Mouse (Mus musculus): ENCODE measurements around the gene Gja5. TPM values are rescaled to one million over a fixed set of nuclear protein-coding genes. Genes with fewer than 3 reads are reported as not detected.
A peak's percentile ranks its signal among the peaks of the same experiment; 100 is the strongest.

Gene Gja5
- polyA plus RNA-seq, 1 experiment from 2014 or later, result 113 TPM

DNA sequence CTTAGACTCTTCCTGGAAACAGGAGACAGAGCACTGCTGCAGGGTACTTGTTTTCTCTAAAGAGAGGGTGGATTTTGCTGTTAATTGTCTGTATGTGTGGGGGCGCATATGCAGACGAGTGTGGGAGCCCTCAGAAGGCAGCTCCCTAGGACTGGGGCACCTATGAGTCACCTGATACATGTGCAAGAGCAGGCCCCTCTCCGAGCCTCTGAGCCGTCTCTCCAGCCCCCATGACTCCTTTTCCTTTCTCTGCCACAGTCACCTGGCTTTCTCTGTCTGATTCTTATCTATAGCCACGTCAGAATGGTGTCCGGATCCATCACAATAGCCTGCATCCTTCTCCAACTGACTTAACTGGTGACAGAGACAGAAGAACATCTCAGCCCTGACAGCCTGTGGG, 22.9 kb upstream of the Gja5 start:
- no peaks in the 10 kb centered on the region for H3K27me3 ChIP-seq (replicated peaks)
- no peak overlapping the region for H3K4me2 ChIP-seq
- H3K4me1 ChIP-seq, result no peaks in the 10 kb centered on the region
- H3K27ac ChIP-seq (replicated peaks), result no peak overlapping the region
- ATAC-seq (ENCODE audit: extremely low read depth, insufficient number of reproducible peaks, low FRiP score, low TSS enrichment), result no peak
- no peak overlapping the region for H3K9ac ChIP-seq
- 73% methylated on average over 6 of the region's 6 CpGs for WGBS
- no peaks in the 10 kb centered on the region for H3K9me3 ChIP-seq
- peaks cover 66% of the 10 kb centered on the region for H3K36me3 ChIP-seq
- no peak overlapping the region for H3K4me3 ChIP-seq

DNA sequence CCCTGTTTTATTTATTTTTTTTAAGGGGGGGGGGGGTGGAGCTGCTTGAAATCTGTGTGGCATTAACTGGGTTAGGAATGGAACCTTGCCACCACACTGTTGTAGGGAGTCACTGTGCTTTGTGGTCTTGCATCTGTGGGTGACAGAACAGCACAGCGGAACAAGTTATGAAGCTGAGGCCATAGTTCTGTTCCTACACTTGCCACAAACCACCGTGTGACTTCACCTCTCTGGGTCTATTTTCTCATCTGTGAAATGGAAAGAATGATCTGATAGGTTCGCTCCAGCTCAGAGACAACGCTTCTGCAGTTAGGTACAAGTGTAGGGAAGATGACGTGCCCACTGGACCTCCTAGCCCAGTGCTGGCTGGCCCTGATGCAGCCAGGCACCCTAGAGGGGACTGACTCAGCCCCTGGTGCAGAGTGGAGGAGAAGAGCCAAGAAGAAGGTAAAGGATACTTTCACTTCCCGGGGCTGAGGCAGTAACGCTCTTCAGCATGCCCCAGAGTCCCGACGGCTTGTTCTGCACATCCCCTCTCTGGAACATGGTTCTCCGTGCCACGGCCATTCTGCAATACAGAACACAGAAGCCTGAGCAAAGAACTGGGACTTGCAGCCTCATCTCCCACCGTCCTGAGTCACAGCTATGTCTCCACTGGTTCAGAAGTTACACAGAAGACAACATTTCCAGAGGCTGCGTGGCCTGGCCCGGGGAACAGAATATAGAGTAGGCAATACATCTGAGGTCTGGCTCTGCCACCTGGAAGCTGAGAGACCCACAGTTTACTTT, 22.2 kb upstream of the Gja5 start:
- Histone ChIP-seq H3K4me2 (no peak overlapping the region), H3K9ac (no peak overlapping the region), H3K36me3 (peaks cover 68% of the 10 kb centered on the region), H3K27ac (replicated peaks) (no peak overlapping the region), H3K9me3 (no peaks in the 10 kb centered on the region), H3K4me3 (no peak overlapping the region), H3K4me1 (no peaks in the 10 kb centered on the region), H3K27me3 (replicated peaks) (no peaks in the 10 kb centered on the region)
- 92% methylated on average over 14 of the region's 14 CpGs for WGBS
- no peak for ATAC-seq (ENCODE audit: extremely low read depth, insufficient number of reproducible peaks, low FRiP score, low TSS enrichment)

DNA sequence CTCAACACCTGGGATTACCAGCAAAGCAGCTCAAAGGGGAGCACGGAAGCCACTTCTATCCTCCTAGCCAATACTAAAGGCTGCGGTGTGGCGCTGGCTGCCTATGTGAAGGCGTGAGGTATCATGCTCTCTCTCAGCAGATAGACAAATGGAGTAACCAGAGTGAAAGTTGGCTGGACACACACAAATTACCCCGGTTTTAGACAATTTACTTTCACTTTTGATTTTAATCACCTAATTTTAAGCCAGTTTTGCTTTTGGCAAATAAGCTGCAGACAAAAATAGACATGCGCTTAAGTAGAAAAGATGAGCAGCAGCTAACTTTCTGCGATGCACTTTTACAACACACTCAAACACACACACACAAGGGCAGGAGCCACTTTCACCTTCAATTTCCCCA, 20.8 kb upstream of the Gja5 start:
- 90% methylated on average over 7 of the region's 7 CpGs for WGBS
- H3K4me3 ChIP-seq, result no peak overlapping the region
- no peaks in the 10 kb centered on the region for H3K4me1 ChIP-seq
- H3K4me2 ChIP-seq, result no peak overlapping the region
- peaks cover 71% of the 10 kb centered on the region for H3K36me3 ChIP-seq
- ATAC-seq (ENCODE audit: extremely low read depth, insufficient number of reproducible peaks, low FRiP score, low TSS enrichment), result no peak
- H3K27me3 ChIP-seq (replicated peaks), result no peaks in the 10 kb centered on the region
- no peak overlapping the region for H3K9ac ChIP-seq
- no peaks in the 10 kb centered on the region for H3K9me3 ChIP-seq
- no peak overlapping the region for H3K27ac ChIP-seq (replicated peaks)

DNA sequence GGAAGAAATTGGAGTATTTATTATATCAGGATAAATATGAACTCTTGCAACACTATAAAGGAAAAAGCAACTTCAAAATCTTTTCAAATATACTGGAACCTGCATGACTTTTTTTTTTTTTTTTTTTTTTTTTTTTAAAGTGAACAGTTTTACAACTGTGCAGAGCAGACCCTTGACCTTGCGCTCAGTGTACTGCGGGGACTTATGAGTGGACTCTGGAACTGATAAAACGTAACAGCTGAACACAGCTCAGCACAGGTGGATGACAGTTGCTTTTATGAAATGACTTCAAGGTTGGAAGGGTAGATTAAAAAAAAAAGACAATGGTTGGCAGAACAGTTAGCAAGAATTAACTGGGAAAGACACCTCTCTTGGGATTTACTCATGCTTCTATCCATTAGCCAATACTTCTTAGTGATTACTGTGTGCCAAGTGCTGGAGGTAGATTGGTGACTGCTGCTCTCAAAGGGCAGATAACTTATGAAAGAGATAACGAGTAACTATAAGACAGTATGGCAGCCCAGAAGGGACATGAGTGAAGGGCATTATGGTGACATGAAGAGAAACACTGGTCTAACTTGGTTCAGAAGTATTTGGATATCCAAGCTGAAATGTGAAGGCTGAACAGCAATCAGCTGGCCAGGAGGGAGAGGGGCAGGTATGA, 2.0 kb upstream of the Gja5 start:
- H3K4me2 ChIP-seq, result no peak overlapping the region
- H3K27me3 ChIP-seq (replicated peaks), result peaks cover 14% of the 10 kb centered on the region
- H3K4me3 ChIP-seq, result no peak overlapping the region
- no peak overlapping the region for H3K9ac ChIP-seq
- no peak for ATAC-seq (ENCODE audit: extremely low read depth, insufficient number of reproducible peaks, low FRiP score, low TSS enrichment)
- peaks cover 12% of the 10 kb centered on the region for H3K4me1 ChIP-seq
- no peaks in the 10 kb centered on the region for H3K9me3 ChIP-seq
- H3K27ac ChIP-seq (replicated peaks), result no peak overlapping the region
- H3K36me3 ChIP-seq, result peaks cover 8% of the 10 kb centered on the region
- WGBS, result 77% methylated on average over 4 of the region's 4 CpGs

DNA sequence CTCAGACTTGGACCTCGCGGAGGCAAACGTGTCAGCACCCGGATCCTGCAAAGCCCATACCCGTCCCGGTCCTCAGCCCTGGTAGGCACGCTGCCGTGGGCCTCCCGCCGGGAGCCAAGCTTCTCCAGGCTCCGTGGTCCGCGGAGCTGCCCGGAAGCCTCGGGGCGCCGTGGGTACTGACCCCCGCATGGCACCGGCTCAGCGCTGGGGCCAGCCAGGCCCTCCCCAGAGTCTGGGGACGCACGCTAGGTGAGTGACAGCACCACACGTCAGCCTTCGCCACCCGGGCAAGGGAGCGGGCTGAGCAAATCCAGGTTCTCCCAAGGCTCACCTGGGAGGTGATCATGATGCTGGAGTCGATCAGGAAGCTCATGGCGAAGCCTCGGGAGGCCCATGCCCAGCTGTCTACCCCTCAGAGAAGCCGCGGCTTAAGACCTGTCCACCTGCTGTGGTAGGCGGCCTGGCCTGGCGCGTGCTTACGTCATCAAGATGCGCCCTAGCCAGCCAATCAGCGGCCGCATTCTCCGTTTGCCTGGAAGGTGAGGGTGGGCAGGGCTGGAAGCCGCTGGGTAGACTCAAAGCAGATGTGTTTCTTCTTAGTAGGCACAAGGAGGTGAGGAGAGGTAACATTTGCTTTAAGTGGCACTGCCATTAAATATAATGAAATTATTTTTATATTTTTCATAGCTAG, 503 bp downstream of the Gja5 start, which contains the start of gene Gpr89:
Gpr89 (minus strand) TSS at position 496 of the 691 bp plus-strand sequence.
- Histone ChIP-seq H3K27ac (replicated peaks) (no peak within 1 kb of the TSS), H3K27me3 (replicated peaks) (peaks cover 30% of the 10 kb centered on the region), H3K4me1 (peaks cover 12% of the 10 kb centered on the region), H3K9ac (peak within 1 kb of the TSS; percentile 94), H3K4me2 (peak within 1 kb of the TSS; percentile 88), H3K9me3 (no peaks in the 10 kb centered on the region), H3K36me3 (no peaks in the 10 kb centered on the region), H3K4me3 (peak within 1 kb of the TSS; percentile 76)
- peak; percentile 86 for ATAC-seq (ENCODE audit: extremely low read depth, insufficient number of reproducible peaks, low FRiP score, low TSS enrichment)
- WGBS, result under 1% methylated on average over 40 of the region's 40 CpGs

DNA sequence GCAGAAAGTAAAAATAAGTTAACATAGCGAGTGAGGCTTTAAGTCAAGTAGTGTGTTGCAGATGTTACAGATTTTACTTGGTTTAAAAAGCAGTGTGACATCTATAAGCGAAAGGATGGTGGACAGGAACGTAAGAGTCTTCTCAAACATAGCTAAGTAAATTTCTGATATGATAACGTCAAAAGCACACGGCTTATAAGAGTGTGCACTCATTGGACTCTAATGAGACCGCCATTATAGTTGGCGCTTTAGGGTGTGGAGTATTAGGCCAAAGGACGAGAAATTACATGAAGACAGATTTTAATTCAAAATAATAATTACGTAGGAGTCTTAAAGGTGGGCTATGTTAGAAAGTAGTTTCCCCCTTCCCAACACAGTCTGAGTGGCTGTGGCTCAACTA, 1.1 kb downstream of the Gja5 start:
- Histone ChIP-seq H3K4me1 (peaks cover 12% of the 10 kb centered on the region), H3K4me3 (peak overlapping the region; percentile 76), H3K9me3 (no peaks in the 10 kb centered on the region), H3K27me3 (replicated peaks) (peaks cover 31% of the 10 kb centered on the region), H3K4me2 (peak overlapping the region; percentile 88), H3K9ac (peak overlapping the region; percentile 94), H3K36me3 (no peaks in the 10 kb centered on the region), H3K27ac (replicated peaks) (no peak overlapping the region)
- ATAC-seq (ENCODE audit: extremely low read depth, insufficient number of reproducible peaks, low FRiP score, low TSS enrichment), result no peak
- WGBS, result 44% methylated on average over 9 of the region's 9 CpGs

DNA sequence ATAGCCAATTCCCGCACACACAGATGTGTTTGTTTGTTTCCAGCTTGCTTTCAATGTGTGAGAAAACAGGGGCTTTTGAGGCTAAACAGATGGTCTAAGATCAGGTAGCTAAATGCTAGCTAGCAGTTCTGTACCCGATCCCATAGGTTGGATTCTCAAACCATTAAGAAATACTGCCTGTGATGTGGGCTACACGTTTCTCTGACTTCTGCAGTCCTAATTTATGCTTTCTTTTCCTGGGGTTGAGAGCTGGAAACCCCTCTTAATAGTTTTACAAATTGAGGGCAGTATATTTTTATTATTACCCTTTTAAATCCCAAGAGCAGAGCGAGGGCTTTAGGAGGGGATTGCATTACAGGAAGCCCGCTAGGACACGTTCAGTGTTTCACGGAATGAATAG, 16.5 kb downstream of the Gja5 start:
- H3K4me1 ChIP-seq, result no peaks in the 10 kb centered on the region
- H3K4me3 ChIP-seq, result no peak overlapping the region
- ATAC-seq (ENCODE audit: extremely low read depth, insufficient number of reproducible peaks, low FRiP score, low TSS enrichment), result no peak
- no peak overlapping the region for H3K4me2 ChIP-seq
- peaks cover 8% of the 10 kb centered on the region; the same call in 1 of the 2 replicates for H3K27me3 ChIP-seq (replicated peaks)
- WGBS, result 71% methylated on average over 7 of the region's 7 CpGs
- no peaks in the 10 kb centered on the region for H3K9me3 ChIP-seq
- no peak overlapping the region for H3K27ac ChIP-seq (replicated peaks)
- no peaks in the 10 kb centered on the region for H3K36me3 ChIP-seq
- H3K9ac ChIP-seq, result no peak overlapping the region

DNA sequence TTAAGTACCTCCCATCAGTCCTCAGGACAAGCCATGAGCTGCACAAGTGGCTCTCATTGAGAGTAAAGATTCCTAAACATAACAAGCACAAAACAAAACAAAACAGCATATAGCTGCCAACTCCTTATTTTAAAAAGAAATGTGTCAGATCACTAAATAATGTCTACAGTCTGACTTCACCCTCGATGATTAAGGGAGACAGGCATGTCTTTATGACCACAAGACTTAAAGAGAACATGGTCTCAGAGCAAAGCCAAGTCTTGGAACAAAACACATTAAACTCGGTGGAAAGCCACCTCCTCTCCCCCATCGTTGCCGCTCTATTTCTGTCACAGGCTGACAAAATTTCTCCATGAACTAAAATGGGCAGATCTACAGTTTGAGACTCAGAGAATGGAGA, 20.1 kb downstream of the Gja5 start:
- H3K9me3 ChIP-seq, result no peaks in the 10 kb centered on the region
- no peak overlapping the region for H3K4me3 ChIP-seq
- 68% methylated on average over 4 of the region's 4 CpGs for WGBS
- no peaks in the 10 kb centered on the region for H3K4me1 ChIP-seq
- peaks cover 3% of the 10 kb centered on the region; the same call in 1 of the 2 replicates for H3K27me3 ChIP-seq (replicated peaks)
- no peak overlapping the region for H3K9ac ChIP-seq
- no peak for ATAC-seq (ENCODE audit: extremely low read depth, insufficient number of reproducible peaks, low FRiP score, low TSS enrichment)
- H3K36me3 ChIP-seq, result no peaks in the 10 kb centered on the region
- no peak overlapping the region for H3K4me2 ChIP-seq
- H3K27ac ChIP-seq (replicated peaks), result no peak overlapping the region

DNA sequence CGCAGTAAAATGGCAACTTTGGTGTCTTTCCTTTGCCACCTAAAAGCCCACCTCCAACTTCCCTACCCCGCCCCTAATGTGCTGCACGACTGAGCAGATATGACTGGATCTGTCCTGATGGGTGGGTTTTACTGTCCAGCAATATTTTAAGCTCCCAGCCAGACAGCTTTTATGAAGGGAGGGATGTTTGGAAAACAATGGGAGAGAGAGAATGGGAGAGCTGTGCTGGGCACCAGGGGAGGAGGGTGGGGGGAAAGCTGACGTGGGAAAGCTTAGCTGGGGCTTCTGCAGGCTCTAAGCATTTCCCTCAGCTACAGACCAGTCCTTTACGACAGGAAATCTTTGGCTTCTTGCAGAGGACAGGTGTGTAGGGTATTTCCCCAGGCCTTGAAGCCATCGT, 21.4 kb downstream of the Gja5 start, which contains the start of gene Gja8:
Gja8 (minus strand) TSS at position 101 of the 400 bp plus-strand sequence.
- no peak within 1 kb of the TSS for H3K4me3 ChIP-seq
- no peaks in the 10 kb centered on the region for H3K9me3 ChIP-seq
- no peak within 1 kb of the TSS for H3K4me2 ChIP-seq
- no peaks in the 10 kb centered on the region for H3K27me3 ChIP-seq (replicated peaks)
- H3K27ac ChIP-seq (replicated peaks), result no peak within 1 kb of the TSS
- H3K36me3 ChIP-seq, result no peaks in the 10 kb centered on the region
- H3K4me1 ChIP-seq, result peaks cover 6% of the 10 kb centered on the region
- no peak for ATAC-seq (ENCODE audit: extremely low read depth, insufficient number of reproducible peaks, low FRiP score, low TSS enrichment)
- no peak within 1 kb of the TSS for H3K9ac ChIP-seq
- WGBS, result 60% methylated on average over 6 of the region's 6 CpGs

DNA sequence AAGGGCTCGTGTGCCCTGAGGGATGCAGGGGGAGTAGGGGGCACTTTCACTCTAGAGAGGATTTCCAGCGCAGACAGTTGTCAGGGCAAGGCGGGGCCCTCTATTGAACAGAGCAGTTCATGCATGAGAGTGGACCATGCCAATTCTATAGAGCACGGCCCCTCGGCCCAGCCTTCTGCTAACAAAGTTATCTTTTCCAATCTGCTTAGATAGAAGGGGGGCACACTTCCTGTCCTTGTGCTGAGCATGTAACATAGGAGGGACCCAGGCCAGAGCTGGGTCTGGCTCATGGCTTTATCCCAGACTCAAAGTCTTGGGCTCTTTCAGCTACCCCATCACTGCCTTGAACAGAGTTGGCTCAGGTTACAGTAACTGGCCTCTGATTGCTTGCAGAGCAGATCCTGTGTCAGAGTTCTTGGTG, 26.8 kb downstream of the Gja5 start:
- ATAC-seq (ENCODE audit: extremely low read depth, insufficient number of reproducible peaks, low FRiP score, low TSS enrichment), result no peak

DNA sequence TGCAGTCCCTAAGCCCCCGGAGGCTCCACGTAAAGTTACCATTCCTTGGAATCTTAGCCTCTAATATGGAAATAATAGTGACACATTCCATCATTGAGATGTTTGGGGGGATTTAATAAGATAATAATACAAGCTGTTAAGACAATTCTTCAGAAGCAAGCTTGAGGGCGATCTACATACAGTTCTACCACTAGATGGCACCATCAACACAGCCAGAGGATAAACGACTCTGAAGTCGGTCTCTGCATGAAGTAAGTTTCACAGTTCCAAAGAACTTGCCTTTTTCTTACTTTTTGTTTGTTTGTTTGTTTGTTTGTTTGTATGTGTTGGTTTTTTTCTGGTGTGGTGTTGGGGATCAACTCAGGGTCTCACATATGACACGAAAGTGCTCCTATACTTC, 31.7 kb downstream of the Gja5 start:
- H3K27me3 ChIP-seq (replicated peaks), result peaks cover 44% of the 10 kb centered on the region
- H3K4me1 ChIP-seq, result peaks cover 15% of the 10 kb centered on the region
- no peak overlapping the region for H3K4me3 ChIP-seq
- no peak for ATAC-seq (ENCODE audit: extremely low read depth, insufficient number of reproducible peaks, low FRiP score, low TSS enrichment)
- H3K4me2 ChIP-seq, result no peak overlapping the region
- 7% methylated on average over 6 of the region's 6 CpGs for WGBS
- H3K36me3 ChIP-seq, result no peaks in the 10 kb centered on the region
- H3K9ac ChIP-seq, result no peak overlapping the region
- H3K9me3 ChIP-seq, result no peaks in the 10 kb centered on the region
- no peak overlapping the region for H3K27ac ChIP-seq (replicated peaks)

More for the DNA sequence above, 26.8 kb downstream of the Gja5 start:
- Histone ChIP-seq H3K36me3 (no peaks in the 10 kb centered on the region), H3K9me3 (no peaks in the 10 kb centered on the region), H3K27ac (replicated peaks) (peak overlapping the region; percentile 25; the same call in 1 of the 2 replicates), H3K4me3 (no peak overlapping the region), H3K4me2 (peak overlapping the region; percentile 29), H3K27me3 (replicated peaks) (peaks cover 30% of the 10 kb centered on the region), H3K9ac (no peak overlapping the region; the same call in 1 of the 2 replicates), H3K4me1 (peaks cover 13% of the 10 kb centered on the region)
- WGBS, result 30% methylated on average over 5 of the region's 5 CpGs
